Mouse (Mus musculus) thymus, adult 2 months (tissue): ENCODE measurements around the gene Gm27021. TPM values are rescaled to one million over a fixed set of nuclear protein-coding genes. Genes with fewer than 3 reads are reported as not detected.

ENCODE experiments used
- DNase-seq: peaks from one replicate; pipeline ENCODE4 v3.0.0; 2021
- H3K27ac ChIP-seq: fragments of 200-500 bp; 2 replicates; pipeline ENCODE4 v1.5.1; 2012; ENCODE audit warnings: low read length, control low read depth; ENCODE audit not compliant: control insufficient read depth, insufficient read depth
- H3K27me3 ChIP-seq: fragments of 200-500 bp; 2 replicates; pipeline ENCODE4 v1.6.1; 2012; ENCODE audit warnings: mild to moderate bottlenecking, low read length, moderate library complexity, mixed read lengths; ENCODE audit not compliant: control insufficient read depth, insufficient read depth
- H3K36me3 ChIP-seq: fragments of 200-500 bp; 2 replicates; pipeline ENCODE4 v1.6.1; 2012; ENCODE audit warnings: mild to moderate bottlenecking, low read length, moderate library complexity; ENCODE audit not compliant: control insufficient read depth, insufficient read depth
- H3K4me1 ChIP-seq: fragments of 200-500 bp; replicated peaks from 2 replicates; pipeline ENCODE4 v1.6.1; 2012; ENCODE audit warnings: low read length; ENCODE audit not compliant: control insufficient read depth, insufficient read depth
- H3K4me3 ChIP-seq: fragments of 200-500 bp; 2 replicates; pipeline ENCODE4 v1.5.1; 2012; ENCODE audit warnings: mild to moderate bottlenecking, low read length, control low read depth, moderate library complexity; ENCODE audit not compliant: control insufficient read depth, insufficient read depth
- CTCF ChIP-seq: fragments of 200-500 bp; IDR thresholded peaks from 2 replicates; pipeline ENCODE4 v1.5.1; 2012; ENCODE audit warnings: mild to moderate bottlenecking, control low read depth, low read length, moderate library complexity, borderline replicate concordance; ENCODE audit not compliant: control insufficient read depth, poor library complexity, insufficient read depth; ENCODE audit errors: extremely low read depth
- POLR2A ChIP-seq: fragments of 200-500 bp; IDR thresholded peaks from 2 replicates; pipeline ENCODE4 v1.6.1; 2012; ENCODE audit warnings: mild to moderate bottlenecking, low read length, control low read depth, moderate library complexity; ENCODE audit not compliant: control insufficient read depth, poor library complexity, insufficient read depth; ENCODE audit errors: extremely low read depth
- WGBS: fragments of 180-500 bp; shearing (Covaris S2); methylation state at CpG from one replicate; pipeline ENCODE4 v1.1.7; 2018; 5-methylcytosine and 5-hydroxymethylcytosine counted together
- polyA plus RNA-seq: library from polyadenylated mRNA; depleted of rRNA; stranded (reverse); fragments of >200 nt; gene quantifications from 2 replicates; pipeline ENCODE4 v1.2.3, GENCODE M21; 2012; rRNA removed

Gene Gm27021
- polyA plus RNA-seq, 1 experiment, result 1.6 TPM

DNA sequence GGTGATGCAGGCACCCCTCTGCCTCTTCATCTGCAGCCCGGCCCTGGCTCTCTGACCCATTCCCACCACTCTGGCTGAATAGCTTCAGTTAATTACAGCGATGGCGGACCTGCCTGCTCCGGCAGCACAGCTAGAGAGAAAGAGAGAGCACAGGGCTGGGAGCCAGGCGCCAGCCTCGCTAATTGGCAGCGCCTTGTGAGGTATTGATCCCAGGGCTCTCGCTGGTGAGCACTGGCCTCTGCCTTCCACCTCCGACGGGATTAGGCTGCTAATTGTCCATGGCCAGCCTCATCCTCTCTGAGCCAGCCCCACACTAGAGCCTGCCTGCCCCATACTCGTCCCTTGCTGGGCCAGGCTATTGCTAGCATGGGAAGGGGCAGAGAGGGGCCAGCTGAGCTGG is 108.2 kb downstream of the Gm27021 start:
- DNase-seq, result no peak
- H3K27me3 ChIP-seq, result no peaks in the 10 kb centered on the region
- H3K27ac ChIP-seq, result no peak overlapping the region
- peaks cover 39% of the 10 kb centered on the region for H3K36me3 ChIP-seq
- no peak overlapping the region for H3K4me3 ChIP-seq
- H3K4me1 ChIP-seq, result peaks cover 70% of the 10 kb centered on the region
- TF ChIP-seq POLR2A, result no peak
- TF ChIP-seq CTCF, result no peak
- 96% methylated on average over 11 of the region's 11 CpGs for WGBS

Other genes starting within 250 kb of the Gm27021 start
- gene Gins2, start 78.8 kb downstream of the Gm27021 start, polyA plus RNA-seq, result 48.3 and 69.1 TPM in 2 replicates
- 5.6 and 6.1 TPM in 2 replicates for gene 1190005I06Rik, start 20.4 kb downstream of the Gm27021 start, polyA plus RNA-seq
- 842 and 1,074 TPM in 2 replicates for gene Cox4i1, start 143 bp upstream of the Gm27021 start, polyA plus RNA-seq
- gene Emc8, start 494 bp upstream of the Gm27021 start, polyA plus RNA-seq, result 174 and 175 TPM in 2 replicates
- 105 and 109 TPM in 2 replicates for gene Irf8, start 68.3 kb upstream of the Gm27021 start, polyA plus RNA-seq